In genomic region chr17:78291030-78291429, GRCm38 (mm10) we compare ENCODE assay signal across 20 mouse cellular contexts.
"Had no signal": no experiment of that assay in that cellular context is flagged by ENCODE, and none has a peak within 500 bp of the region (broad histone marks: within the 10 kb centered on the region; RNA-seq: fewer than 3 reads in every experiment).

No protein-coding gene starts in this region.

- H3K4me1 ChIP-seq: limb, embryonic 13.5 days; midbrain, embryonic 13.5 days had no signal

- H3K36me3 ChIP-seq: liver, embryonic 15.5 days; lung, embryonic 15.5 days; midbrain, embryonic 13.5 days; neural tube, embryonic 13.5 days; stomach, embryonic 15.5 days had no signal

- ATAC-seq: midbrain, embryonic 13.5 days; midbrain, embryonic 16.5 days had no signal

- H3K9me3 ChIP-seq: limb, embryonic 13.5 days; liver, embryonic 15.5 days; lung, embryonic 15.5 days; megakaryocyte, embryonic 14.5 days; midbrain, embryonic 10.5 days; midbrain, embryonic 13.5 days; neural tube, embryonic 13.5 days; stomach, embryonic 15.5 days had no signal

- H3K4me2 ChIP-seq: limb, embryonic 13.5 days; lung, embryonic 15.5 days; midbrain, embryonic 13.5 days; neural tube, embryonic 13.5 days; stomach, embryonic 15.5 days had no signal

- H3K4me3 ChIP-seq: limb, embryonic 13.5 days; liver, embryonic 15.5 days; lung, embryonic 15.5 days; megakaryocyte, embryonic 14.5 days; midbrain, embryonic 10.5 days; midbrain, embryonic 13.5 days; myocyte; neural tube, embryonic 13.5 days; stomach, embryonic 15.5 days had no signal

- DNase-seq: kidney, adult 8-10 months; kidney, postnatal 25 days; left cerebral cortex, postnatal 4 days; lung, adult 18-20 months; lung, postnatal 10 days; lung, postnatal 36 days; retina, postnatal 1 day; right cerebral cortex, postnatal 25 days; spleen, adult 18-20 months; thymus, postnatal 25 days had no signal

- H3K9ac ChIP-seq: limb, embryonic 13.5 days; liver, embryonic 15.5 days; lung, embryonic 15.5 days; midbrain, embryonic 13.5 days; neural tube, embryonic 13.5 days; stomach, embryonic 15.5 days had no signal

- H3K27me3 ChIP-seq: limb, embryonic 13.5 days; liver, embryonic 15.5 days; megakaryocyte, embryonic 14.5 days; midbrain, embryonic 13.5 days; neural tube, embryonic 13.5 days; stomach, embryonic 15.5 days had no signal

- H3K27ac ChIP-seq: limb, embryonic 13.5 days; lung, embryonic 15.5 days; midbrain, embryonic 10.5 days; midbrain, embryonic 13.5 days; neural tube, embryonic 13.5 days; stomach, embryonic 15.5 days had no signal
